Mouse (Mus musculus) heart, adult 18-20 months (tissue): Measurements from ENCODE around the gene Olfr1412. TPM values are rescaled to one million over a fixed set of nuclear protein-coding genes. Genes with fewer than 3 reads are reported as not detected.

ENCODE experiments used
- DNase-seq, 2 experiments: peaks; one replicate each; pipeline ENCODE4 v3.0.0; 2021 to 2022; ENCODE audit warnings: mixed read lengths in 1 of 2
- total RNA-seq, 2 experiments: library from RNA; stranded (reverse); gene quantifications; 2 replicates each; pipeline ENCODE4 v1.2.3; 2021

Olfr1412 gene
- total RNA-seq, 2 experiments from 2014 or later = not detected

DNA sequence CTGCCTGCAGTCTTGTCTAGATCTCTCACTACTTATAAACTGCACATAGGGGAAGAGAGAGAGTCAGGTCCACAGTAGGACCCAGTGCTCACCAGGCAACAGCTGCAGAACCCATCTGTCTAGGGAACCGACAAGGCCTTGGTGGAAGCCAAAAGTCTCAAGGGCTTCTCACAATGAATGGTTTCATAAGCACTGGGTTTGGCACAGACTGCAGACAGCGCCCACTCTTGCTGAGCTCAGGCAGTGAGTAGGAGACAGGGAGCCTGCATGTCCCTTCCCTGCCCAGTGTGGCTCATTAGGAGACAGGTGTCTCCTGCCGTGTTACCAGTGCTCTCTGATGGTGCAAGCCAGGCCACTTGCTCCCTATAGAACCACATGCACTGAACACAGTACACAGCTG, 52.6 kb downstream of the Olfr1412 start:
- no peak for DNase-seq

DNA sequence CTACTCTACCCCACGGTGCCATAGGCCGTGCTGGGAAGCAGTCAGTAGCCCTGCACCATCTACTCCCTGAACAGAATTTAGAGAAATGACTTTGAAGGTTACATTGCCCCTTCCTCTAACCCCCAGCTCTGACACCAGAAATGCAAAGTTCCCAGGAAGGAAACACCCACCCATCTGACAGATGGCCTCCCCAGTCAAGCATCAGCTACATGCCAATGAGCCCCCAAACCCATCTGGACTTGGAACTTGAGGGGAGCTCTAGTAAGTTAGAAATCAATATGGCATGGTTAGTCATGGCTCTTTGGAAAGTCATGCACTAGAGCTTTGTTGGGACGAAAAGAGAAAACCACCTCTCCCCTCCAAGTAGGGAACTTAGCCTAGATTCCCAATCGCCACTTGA, 53.2 kb downstream of the Olfr1412 start:
- no peak for DNase-seq

DNA sequence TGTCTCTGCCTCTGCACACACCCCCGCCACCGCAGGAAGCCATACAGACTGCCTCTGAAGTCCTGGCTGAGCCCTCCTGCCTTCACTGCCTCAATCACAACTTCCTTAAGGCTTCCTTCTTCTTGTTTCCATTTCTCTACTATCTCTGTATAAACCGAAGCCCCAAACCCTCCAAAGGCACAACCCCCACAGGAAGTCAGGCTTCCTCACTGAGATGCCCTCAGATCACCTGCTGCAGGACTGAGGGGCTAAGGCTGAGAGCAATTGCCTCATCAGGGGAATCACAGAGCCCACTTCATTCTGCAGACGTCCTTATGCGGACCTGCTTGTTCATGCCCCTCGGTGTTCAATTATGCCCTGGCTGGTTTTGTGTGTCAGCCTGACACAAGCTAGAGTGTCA, 54.8 kb downstream of the Olfr1412 start:
- DNase-seq = no peak

Other genes with a start within 250 kb of the Olfr1412 start
- gene Ndufa10, start 111.9 kb upstream of the Olfr1412 start, total RNA-seq = 1,000 to 10,000 TPM in 1 of 2 experiments, 100 to 1,000 TPM in 1; 883 to 1,003 TPM
- not detected for gene Olfr1416, start 100.7 kb upstream of the Olfr1412 start, total RNA-seq
- gene Olfr1415, start 89.7 kb upstream of the Olfr1412 start, total RNA-seq = not detected
- gene Olfr1414, start 67.1 kb upstream of the Olfr1412 start, total RNA-seq = not detected
- gene Olfr1413, start 14.5 kb upstream of the Olfr1412 start, total RNA-seq = not detected
- gene Olfr1411, start 8.6 kb downstream of the Olfr1412 start, total RNA-seq = not detected
- not detected for gene Olfr1410, start 20.0 kb downstream of the Olfr1412 start, total RNA-seq
- not detected for gene Olfr12, start 32.0 kb downstream of the Olfr1412 start, total RNA-seq
- gene Cops9, start 56.2 kb downstream of the Olfr1412 start, total RNA-seq = 100 to 1,000 TPM; 229 to 251 TPM
- gene Otos, start 63.1 kb downstream of the Olfr1412 start, total RNA-seq = not detected
- 100 to 1,000 TPM; 467 to 480 TPM for gene Gpc1, start 245.9 kb downstream of the Olfr1412 start, total RNA-seq